Mouse (Mus musculus) neural tube, embryonic 12.5 days (tissue): Measurements from ENCODE around the gene Coro2b. TPM values are rescaled to one million over a fixed set of nuclear protein-coding genes. Genes with fewer than 3 reads are reported as not detected.

Source experiments
- ATAC-seq: fragments of 200-750 bp; cut with Nextera tagmentation; 2 replicates; pipeline ENCODE4 v1.8.0; 2017; ENCODE audit warnings: low read depth, mild to moderate bottlenecking, moderate TSS enrichment, moderate library complexity; ENCODE audit not compliant: low FRiP score
- H3K27ac ChIP-seq: fragments of 300-500 bp; sonication (generic); 2 replicates; pipeline ENCODE4 v1.5.1; 2016
- H3K27me3 ChIP-seq: fragments of 300-500 bp; sonication (generic); replicated peaks from 2 replicates; pipeline ENCODE4 v1.6.1; 2016; ENCODE audit warnings: mild to moderate bottlenecking
- H3K36me3 ChIP-seq: fragments of 300-500 bp; sonication (generic); 2 replicates; pipeline ENCODE4 v1.6.1; 2016; ENCODE audit warnings: mild to moderate bottlenecking
- H3K4me1 ChIP-seq: fragments of 300-500 bp; sonication (generic); 2 replicates; pipeline ENCODE4 v1.6.1; 2016
- H3K4me2 ChIP-seq: fragments of 300-500 bp; sonication (generic); replicated peaks from 2 replicates; pipeline ENCODE4 v1.6.1; 2016; ENCODE audit warnings: mild to moderate bottlenecking
- H3K4me3 ChIP-seq: fragments of 300-500 bp; sonication (generic); 2 replicates; pipeline ENCODE4 v1.5.1; 2016
- H3K9ac ChIP-seq: fragments of 300-500 bp; sonication (generic); 2 replicates; pipeline ENCODE4 v1.6.1; 2016; ENCODE audit warnings: mild to moderate bottlenecking
- H3K9me3 ChIP-seq: fragments of 300-500 bp; sonication (generic); 2 replicates; pipeline ENCODE4 v1.6.1; 2016; ENCODE audit warnings: mild to moderate bottlenecking
- WGBS: fragments of 180-500 bp; shearing (Covaris S2); methylation state at CpG from one replicate; pipeline ENCODE4 v1.1.7; 2016; 5-methylcytosine and 5-hydroxymethylcytosine counted together
- polyA plus RNA-seq: library from polyadenylated mRNA; unstranded; fragments of >200 nt; fragmentation: Nextera tagmentation; extraction: Ambion mirVana; gene quantifications from 2 replicates; pipeline ENCODE4 v1.2.1, GENCODE M21; 2016

The Coro2b gene
- polyA plus RNA-seq, 1 experiment from 2014 or later = 45.1 TPM

DNA sequence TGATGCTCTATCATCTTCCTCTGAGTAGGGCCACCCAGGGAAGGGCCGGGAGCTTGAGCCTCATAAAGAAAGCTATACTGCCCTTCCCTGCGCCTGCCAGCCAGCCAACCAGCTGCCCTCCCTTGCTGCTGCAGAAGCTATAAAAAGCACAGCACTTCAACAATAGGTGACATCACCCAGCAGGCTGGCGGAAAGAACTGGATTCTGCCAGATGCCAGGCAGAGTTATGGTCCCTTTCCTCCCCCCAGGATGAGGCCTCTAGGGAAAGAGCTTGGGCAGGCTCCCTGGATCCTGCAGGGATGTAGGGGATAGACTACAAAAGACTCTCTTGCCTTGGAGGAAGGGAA lies 98.1 kb downstream of the Coro2b start:
- Histone ChIP-seq H3K9me3 (no peaks in the 10 kb centered on the region), H3K4me3 (no peak overlapping the region), H3K9ac (no peak overlapping the region), H3K4me1 (peaks cover 20% of the 10 kb centered on the region), H3K4me2 (no peak overlapping the region), H3K27me3 (no peaks in the 10 kb centered on the region), H3K27ac (peak overlapping the region; percentile 67), H3K36me3 (no peaks in the 10 kb centered on the region)
- peak; percentile 92 for ATAC-seq
- WGBS = 15% methylated on average over 3 of the region's 3 CpGs

DNA sequence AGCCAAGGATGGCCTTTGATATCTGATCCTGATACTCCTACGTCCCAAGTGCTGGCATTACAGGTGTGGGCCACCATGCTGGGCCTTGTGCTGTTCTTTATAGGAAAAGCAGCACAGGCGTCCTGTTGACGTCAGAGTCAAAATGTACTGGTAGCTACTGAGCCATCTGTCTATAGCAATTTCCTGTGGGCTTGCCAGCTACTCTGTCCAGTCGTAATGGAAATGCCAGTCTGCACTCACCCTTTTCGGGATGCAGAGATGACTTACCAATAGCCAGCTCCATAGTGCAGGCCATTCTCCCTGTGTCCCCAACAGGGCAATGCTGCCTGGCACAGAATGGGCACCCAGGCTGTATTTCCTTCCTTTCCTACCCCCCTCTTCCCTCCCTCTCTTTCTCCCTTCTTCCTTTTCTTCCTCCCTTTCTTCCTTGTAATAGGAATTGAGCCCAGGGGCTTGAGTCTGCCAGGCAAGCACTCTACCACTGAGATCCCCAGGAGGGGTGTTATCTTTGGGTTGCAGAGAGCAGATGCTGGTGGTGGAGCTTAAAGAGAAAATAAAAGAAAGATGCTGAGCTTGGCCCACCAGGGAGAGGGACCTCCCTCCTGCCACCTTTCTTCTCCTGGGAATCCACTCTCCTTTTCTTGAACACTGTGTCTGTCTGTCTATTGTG lies 98.6 kb downstream of the Coro2b start:
- no peaks in the 10 kb centered on the region for H3K27me3 ChIP-seq
- peak overlapping the region; percentile 67 for H3K27ac ChIP-seq
- peaks cover 20% of the 10 kb centered on the region for H3K4me1 ChIP-seq
- no peak overlapping the region for H3K4me2 ChIP-seq
- H3K4me3 ChIP-seq = no peak overlapping the region
- H3K9me3 ChIP-seq = no peaks in the 10 kb centered on the region
- WGBS = 70% methylated on average over 5 of the region's 5 CpGs
- peak; percentile 25 for ATAC-seq
- no peaks in the 10 kb centered on the region for H3K36me3 ChIP-seq
- no peak overlapping the region for H3K9ac ChIP-seq

DNA sequence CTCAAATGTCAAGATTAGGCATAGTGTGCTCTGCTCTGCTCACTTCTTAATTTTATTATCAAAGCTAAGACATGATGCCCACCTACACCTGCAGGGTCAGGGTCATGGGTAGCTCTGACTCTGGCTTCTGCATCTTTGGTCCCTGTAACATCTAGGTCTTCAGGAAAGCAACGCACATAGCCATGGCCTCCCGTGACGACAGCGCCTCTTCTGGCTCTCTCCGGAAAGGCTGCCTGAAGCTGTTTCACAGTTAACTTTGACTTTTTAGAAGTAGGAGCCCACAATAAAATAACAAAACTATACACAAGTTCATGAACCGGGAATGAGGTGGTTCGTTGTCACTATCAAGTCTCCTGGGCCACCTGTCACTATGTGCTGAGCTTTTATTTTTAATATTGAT lies 99.4 kb downstream of the Coro2b start:
- 93% methylated on average over 7 of the region's 7 CpGs for WGBS
- Histone ChIP-seq H3K4me3 (no peak overlapping the region), H3K9ac (no peak overlapping the region), H3K4me2 (no peak overlapping the region), H3K4me1 (peaks cover 20% of the 10 kb centered on the region), H3K36me3 (no peaks in the 10 kb centered on the region), H3K27ac (no peak overlapping the region), H3K9me3 (no peaks in the 10 kb centered on the region), H3K27me3 (no peaks in the 10 kb centered on the region)
- ATAC-seq = no peak

DNA sequence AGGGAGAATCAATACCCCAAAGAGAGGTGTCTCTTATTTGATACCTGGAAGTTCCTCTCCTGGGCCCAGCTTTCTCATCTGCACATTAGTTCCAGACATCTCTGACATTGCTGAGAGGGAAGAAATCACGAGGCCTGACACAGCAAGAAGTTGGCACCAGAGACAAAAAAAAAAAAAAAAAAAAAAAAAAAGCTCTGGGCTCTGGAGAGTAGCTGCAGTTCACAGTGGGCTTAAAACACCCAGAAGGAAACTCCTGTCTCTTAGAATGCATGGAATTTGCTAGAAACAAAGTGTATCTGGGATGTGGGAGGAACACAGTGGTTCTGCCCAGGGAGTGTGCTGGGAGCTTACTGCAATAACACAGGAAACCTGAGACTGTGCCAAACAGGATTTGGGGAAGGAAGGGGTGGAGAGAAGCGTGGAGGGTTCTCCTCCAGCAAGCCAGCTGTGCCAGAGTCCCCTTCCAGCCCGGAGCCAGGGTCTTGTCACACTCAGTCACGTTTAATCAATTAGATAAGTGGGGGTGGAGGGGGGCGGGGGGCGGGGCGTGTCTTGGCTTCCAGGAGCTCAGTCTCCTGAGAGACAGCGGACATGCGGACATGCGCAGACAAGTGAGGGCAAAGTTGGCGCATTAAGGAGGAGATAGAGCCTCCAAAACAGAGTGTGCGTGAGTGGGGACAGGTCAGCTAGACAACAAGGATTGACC lies 101.1 kb downstream of the Coro2b start:
- Histone ChIP-seq H3K9ac (no peak overlapping the region), H3K4me1 (peaks cover 20% of the 10 kb centered on the region), H3K4me3 (no peak overlapping the region), H3K4me2 (peak overlapping the region; percentile 35), H3K36me3 (peaks cover 11% of the 10 kb centered on the region), H3K9me3 (no peaks in the 10 kb centered on the region), H3K27me3 (no peaks in the 10 kb centered on the region), H3K27ac (no peak overlapping the region)
- ATAC-seq = no peak
- WGBS = 18% methylated on average over 12 of the region's 12 CpGs

DNA sequence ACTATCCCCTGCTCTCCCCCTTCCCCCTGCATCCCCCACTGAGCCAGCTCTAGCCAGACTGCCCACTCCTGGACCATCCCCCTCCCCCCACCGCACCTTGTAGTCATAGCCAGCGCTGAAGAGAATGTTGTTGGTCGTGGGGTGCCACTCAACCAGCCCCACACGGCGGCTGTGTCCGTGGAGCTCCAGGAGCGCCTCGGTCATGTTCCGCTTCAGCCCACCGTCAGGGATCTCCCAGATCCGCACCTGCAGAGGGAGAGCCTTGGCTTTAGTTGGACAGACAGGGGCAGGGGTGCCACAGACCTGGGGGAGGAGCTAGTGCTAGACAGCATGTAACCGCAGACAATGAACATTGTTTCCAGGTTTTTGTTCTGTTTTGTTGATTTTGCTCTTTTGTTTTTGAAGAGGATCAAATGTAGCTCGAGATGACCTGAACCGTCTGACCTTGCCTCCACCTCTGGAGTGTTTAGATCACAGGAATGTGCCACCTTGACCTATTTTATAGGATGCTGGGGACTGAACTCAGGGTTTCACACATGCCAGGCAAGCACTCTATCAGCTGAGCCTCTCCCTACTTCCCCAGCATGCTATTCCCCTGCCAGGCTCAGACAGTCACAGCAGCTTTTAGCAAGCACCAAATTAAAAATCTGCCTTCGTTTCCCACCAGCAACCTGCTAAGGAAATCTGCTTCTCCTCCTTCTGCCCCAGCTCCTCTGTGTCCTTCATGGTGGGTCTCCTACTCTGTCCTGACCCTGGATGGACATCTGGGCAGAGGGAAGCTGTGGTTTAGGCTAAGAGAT lies 104.4 kb downstream of the Coro2b start:
- no peak overlapping the region for H3K9ac ChIP-seq
- H3K9me3 ChIP-seq = no peaks in the 10 kb centered on the region
- no peak overlapping the region for H3K4me3 ChIP-seq
- peaks cover 10% of the 10 kb centered on the region for H3K4me1 ChIP-seq
- ATAC-seq = no peak
- H3K36me3 ChIP-seq = peaks cover 38% of the 10 kb centered on the region
- 69% methylated on average over 15 of the region's 15 CpGs for WGBS
- no peak overlapping the region for H3K4me2 ChIP-seq
- no peak overlapping the region for H3K27ac ChIP-seq
- H3K27me3 ChIP-seq = no peaks in the 10 kb centered on the region

DNA sequence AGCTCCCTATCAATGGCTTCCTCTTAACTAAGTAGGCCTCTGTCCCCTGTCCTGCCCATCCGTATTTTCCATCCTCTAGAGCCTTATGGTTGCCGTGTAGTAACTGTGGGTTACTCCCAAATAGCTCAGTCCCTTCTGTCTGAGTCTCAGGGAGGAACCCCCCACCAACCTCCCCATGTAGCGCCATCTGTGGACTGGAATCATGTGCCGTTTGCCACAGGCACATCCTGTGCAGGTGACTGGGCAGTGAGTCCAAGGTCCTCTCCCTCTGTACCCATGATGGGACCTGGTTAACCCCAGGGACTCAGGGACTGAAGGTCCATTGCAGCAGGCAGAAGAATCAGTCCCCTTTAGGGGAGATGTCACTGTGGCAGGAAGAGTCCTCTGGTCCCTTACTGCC lies 106.1 kb downstream of the Coro2b start:
- H3K4me1 ChIP-seq = peaks cover 1% of the 10 kb centered on the region
- ATAC-seq = no peak
- H3K4me3 ChIP-seq = no peak overlapping the region
- H3K27me3 ChIP-seq = no peaks in the 10 kb centered on the region
- no peak overlapping the region for H3K27ac ChIP-seq
- H3K9ac ChIP-seq = no peak overlapping the region
- no peak overlapping the region for H3K4me2 ChIP-seq
- WGBS = 92% methylated on average over 4 of the region's 4 CpGs
- no peaks in the 10 kb centered on the region for H3K9me3 ChIP-seq
- peaks cover 55% of the 10 kb centered on the region for H3K36me3 ChIP-seq

DNA sequence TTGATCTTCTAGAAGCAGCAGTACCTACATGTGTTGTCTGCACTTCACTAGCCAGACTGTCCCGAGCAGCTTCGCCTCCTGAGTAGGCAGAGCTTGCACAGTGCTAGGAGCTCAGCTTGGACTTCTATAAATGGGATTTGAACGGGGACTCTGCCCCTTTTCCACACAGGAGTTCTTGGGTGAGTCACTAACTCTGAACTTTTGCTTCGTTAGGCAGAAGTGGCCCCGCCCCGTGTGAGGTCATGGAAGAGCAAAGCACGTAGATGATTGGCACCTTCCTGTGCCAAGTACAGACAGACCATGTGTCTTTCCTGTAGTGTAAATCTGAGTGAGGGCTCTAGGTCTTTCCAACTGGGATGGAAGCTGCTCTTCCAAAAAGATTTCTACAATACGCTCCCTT lies 109.8 kb downstream of the Coro2b start:
- 90% methylated on average over 8 of the region's 8 CpGs for WGBS
- Histone ChIP-seq H3K4me2 (no peak overlapping the region), H3K4me3 (no peak overlapping the region), H3K36me3 (peaks cover 78% of the 10 kb centered on the region), H3K9me3 (no peaks in the 10 kb centered on the region), H3K27ac (no peak overlapping the region), H3K27me3 (no peaks in the 10 kb centered on the region), H3K4me1 (no peaks in the 10 kb centered on the region), H3K9ac (no peak overlapping the region)
- ATAC-seq = no peak

DNA sequence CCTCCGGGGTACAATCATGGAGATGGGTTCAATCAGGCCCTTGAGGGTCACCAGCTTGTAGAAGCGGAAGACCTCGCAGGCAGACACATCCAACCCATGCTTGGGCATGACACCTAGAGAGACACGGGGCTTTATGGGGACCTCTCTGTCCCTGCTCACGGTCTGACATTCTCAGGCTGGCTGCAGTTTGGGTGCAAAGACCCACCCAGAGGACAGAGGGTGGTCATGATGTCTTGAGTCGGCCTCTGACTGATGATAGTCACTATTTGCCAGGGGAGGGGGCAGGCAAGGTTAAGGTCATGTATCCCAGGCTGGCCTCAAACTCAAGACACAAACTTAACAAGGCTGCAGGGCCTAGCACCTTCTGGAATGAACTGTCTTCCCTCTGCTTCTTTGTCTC lies 110.3 kb downstream of the Coro2b start:
- Histone ChIP-seq H3K9ac (no peak overlapping the region), H3K4me3 (no peak overlapping the region), H3K36me3 (peaks cover 78% of the 10 kb centered on the region), H3K4me1 (0 out of 2 replicates have a peak, but pooled peaks cover 1% of the 10 kb centered on the region), H3K4me2 (no peak overlapping the region), H3K9me3 (no peaks in the 10 kb centered on the region), H3K27ac (no peak overlapping the region), H3K27me3 (no peaks in the 10 kb centered on the region)
- ATAC-seq = no peak
- whole genome bisulfite sequencing = 94% methylated on average over 6 of the region's 6 CpGs

DNA sequence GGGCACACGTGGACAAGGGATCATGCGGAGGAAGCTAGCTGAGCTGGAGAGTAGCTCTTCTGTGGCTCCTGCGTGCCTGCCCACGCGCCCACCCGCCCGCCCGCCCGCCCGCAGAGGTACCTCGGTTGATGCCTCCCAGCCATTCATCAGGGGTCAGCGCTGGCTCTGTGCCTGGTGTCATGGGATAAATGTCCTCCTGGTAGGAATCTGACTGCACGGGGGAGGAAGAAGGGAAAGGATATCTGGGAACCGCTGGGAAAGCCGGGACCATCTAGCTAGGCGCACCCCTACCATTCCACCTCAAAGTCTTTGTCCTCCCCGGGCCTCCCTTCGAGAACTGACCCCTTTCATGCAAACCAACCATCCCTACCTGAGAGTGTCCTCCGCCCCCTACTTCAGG lies 110.8 kb downstream of the Coro2b start:
- 92% methylated on average over 19 of the region's 19 CpGs for WGBS
- Histone ChIP-seq H3K9ac (no peak overlapping the region), H3K4me1 (peaks cover 5% of the 10 kb centered on the region; the same call in 1 of the 2 replicates), H3K27me3 (no peaks in the 10 kb centered on the region), H3K4me3 (no peak overlapping the region), H3K27ac (no peak overlapping the region), H3K36me3 (peaks cover 73% of the 10 kb centered on the region), H3K9me3 (no peaks in the 10 kb centered on the region), H3K4me2 (no peak overlapping the region)
- ATAC-seq = no peak

DNA sequence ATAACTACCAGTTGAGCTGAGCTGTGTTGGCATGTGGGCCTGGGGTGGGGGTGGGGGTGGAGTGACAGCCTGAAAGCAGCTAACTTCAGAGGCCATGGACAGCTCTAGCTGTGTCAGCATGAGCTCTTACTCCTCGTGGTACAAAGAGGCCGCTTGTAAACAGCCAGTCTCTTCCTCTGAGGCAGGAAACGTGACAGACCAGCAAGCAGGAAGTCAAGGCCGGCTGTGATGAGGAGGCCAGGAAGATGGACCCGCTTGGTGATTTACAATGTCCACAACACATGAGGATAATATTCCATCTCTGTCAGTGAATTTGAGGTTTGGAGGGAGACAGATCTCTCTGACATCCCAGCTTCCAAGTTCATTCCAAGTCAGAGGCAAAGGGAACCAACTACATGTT lies 111.6 kb downstream of the Coro2b start:
- Histone ChIP-seq H3K27ac (no peak overlapping the region), H3K27me3 (no peaks in the 10 kb centered on the region), H3K36me3 (peaks cover 65% of the 10 kb centered on the region), H3K9me3 (no peaks in the 10 kb centered on the region), H3K9ac (no peak overlapping the region), H3K4me2 (no peak overlapping the region), H3K4me1 (peaks cover 9% of the 10 kb centered on the region; the same call in 1 of the 2 replicates), H3K4me3 (no peak overlapping the region)
- no peak for ATAC-seq
- WGBS = 63% methylated on average over 5 of the region's 5 CpGs

DNA sequence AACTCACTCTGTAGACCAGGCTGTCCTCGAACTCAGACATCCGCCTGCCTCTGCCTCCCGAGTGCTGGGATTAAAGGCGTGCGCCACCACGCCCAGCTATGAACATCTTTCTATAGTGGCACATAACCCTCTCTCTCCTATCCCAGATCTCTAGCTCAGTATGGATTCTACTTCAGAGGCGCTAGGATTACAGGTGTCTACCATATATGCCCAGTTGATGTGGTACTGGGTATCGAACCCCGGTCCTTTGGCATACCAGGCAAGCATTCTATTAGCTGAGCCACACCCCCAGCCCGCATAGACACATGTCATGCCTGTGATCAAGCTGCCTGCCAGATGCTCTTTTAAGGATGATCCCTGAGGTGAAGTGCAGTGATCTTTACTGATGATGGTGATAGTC lies 113.0 kb downstream of the Coro2b start:
- H3K36me3 ChIP-seq = peaks cover 61% of the 10 kb centered on the region
- no peak for ATAC-seq
- no peak overlapping the region for H3K4me3 ChIP-seq
- H3K9ac ChIP-seq = no peak overlapping the region
- H3K4me2 ChIP-seq = no peak overlapping the region
- 0 out of 2 replicates have a peak, but pooled peaks cover 4% of the 10 kb centered on the region for H3K9me3 ChIP-seq
- WGBS = 96% methylated on average over 10 of the region's 10 CpGs
- H3K27me3 ChIP-seq = no peaks in the 10 kb centered on the region
- peaks cover 9% of the 10 kb centered on the region; the same call in 1 of the 2 replicates for H3K4me1 ChIP-seq
- no peak overlapping the region for H3K27ac ChIP-seq

DNA sequence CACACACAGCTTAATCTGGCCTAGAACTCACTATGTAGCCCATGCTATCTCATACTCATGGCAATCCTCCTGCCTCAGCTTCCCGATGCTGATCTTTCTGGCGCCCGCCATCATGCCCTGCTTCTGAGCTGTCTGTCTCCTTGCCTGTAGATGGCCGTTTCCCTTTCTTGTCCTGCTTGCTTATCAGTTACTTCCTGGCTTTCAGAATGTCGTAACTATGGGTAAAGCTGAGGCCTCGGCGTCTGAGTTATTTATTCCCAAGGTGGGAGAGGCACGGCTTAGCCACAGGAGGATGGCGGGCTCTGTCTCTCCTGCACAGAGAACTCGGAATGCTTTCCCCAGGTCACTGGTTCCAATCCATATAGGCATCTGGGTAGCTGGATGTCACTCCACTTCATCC lies 113.9 kb downstream of the Coro2b start:
- H3K36me3 ChIP-seq = peaks cover 52% of the 10 kb centered on the region
- WGBS = 85% methylated on average over 10 of the region's 10 CpGs
- ATAC-seq = no peak
- no peak overlapping the region for H3K4me3 ChIP-seq
- H3K9me3 ChIP-seq = 0 out of 2 replicates have a peak, but pooled peaks cover 7% of the 10 kb centered on the region
- H3K27ac ChIP-seq = no peak overlapping the region
- H3K27me3 ChIP-seq = no peaks in the 10 kb centered on the region
- H3K4me2 ChIP-seq = no peak overlapping the region
- peaks cover 9% of the 10 kb centered on the region; the same call in 1 of the 2 replicates for H3K4me1 ChIP-seq
- H3K9ac ChIP-seq = no peak overlapping the region
